Mouse (Mus musculus): ENCODE measurements at regions not wholly inside any gene's neighbourhood (a gene's known extent, or its start where the extent isn't known, plus 50 kb on each side); places are given as distances from the start of the nearest gene placed in this dataset.

DNA sequence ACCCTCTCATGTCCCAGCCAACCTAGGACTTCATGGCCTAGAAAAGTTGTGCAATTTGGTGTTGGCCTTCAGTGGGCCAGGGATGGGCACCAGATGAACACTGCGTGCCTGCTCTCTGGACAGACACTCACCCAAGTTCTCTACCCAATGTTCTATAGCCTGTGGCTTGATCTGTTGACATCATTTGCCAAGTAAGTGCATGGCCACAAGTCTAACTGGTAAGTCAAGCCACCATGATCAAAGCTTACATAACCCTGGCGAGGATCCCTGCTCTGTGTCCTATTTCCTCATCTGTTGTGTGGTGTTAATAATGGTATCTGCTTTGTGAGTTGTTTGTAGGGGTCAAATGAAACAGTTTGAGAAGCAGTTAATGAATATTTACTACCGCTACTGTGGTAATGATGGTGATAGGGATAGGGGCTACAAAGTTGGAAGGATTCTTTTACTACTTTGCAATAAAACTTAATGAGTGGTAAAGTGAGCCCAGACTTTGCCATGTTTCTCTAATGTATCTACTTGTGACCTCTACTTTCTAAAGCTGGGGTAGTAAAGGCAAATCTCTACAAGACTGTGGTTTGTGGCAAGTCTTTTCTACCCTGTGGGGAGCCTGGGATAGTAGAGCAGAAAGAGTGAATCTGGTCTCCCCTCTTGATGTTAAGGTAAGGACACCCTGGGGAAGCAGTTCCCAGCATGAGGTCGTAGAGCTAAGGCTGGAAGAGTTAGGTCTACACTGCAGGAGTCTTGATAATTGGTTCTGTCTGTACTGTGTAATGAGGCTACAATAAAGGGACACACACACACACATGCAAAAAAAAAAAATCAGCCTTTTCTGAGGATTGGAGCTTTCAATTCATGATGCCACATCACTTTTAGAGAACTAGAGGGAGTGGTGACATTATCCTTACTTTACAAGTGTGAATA is 183.3 kb upstream of the Cpeb2 start:
- Histone ChIP-seq H3K36me3 (no peaks in the 10 kb centered on the region), H3K4me3 (no peak overlapping the region), H3K4me2 (replicated peaks) (no peak overlapping the region), H3K4me1 (no peaks in the 10 kb centered on the region), H3K9me3 (no peaks in the 10 kb centered on the region), H3K27ac (no peak overlapping the region), H3K27me3 (no peaks in the 10 kb centered on the region), H3K9ac (no peak overlapping the region)
- no peak for ATAC-seq (ENCODE audit: insufficient number of reproducible peaks, insufficient read depth, low FRiP score, low TSS enrichment)
- WGBS: 83% methylated on average over 4 of the region's 4 CpGs

DNA sequence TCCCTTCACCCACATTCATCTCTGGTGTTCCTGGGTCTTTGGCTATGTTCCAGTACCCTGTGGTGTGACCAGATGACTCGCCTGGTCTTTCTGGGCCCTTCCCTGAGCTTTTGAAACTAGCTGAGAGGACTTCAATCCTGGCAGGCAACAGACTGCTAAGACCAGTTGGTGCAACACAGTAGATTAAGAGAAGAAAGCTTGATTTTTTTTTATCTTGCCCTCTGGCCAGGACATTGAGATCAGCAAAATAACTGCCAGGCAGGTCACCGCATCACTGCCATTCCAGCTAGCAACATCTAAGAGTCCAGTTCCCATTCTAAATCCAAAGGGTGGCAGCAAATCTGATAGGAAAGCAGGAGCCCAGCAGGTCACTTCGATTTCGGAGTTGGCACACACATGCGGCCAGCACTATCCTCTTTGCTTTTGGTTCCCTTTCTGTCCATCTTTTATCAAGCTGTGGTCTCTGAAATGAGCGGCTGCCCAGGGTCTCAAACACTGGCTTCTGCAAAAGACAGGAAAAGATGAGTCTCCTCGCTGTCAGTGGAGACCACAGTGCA is 181.9 kb upstream of the Cpeb2 start:
- Histone ChIP-seq H3K9me3 (no peaks in the 10 kb centered on the region), H3K27ac (no peak overlapping the region), H3K4me1 (no peaks in the 10 kb centered on the region), H3K27me3 (no peaks in the 10 kb centered on the region), H3K9ac (no peak overlapping the region), H3K4me3 (no peak overlapping the region), H3K36me3 (no peaks in the 10 kb centered on the region), H3K4me2 (replicated peaks) (no peak overlapping the region)
- ATAC-seq (ENCODE audit: insufficient number of reproducible peaks, insufficient read depth, low FRiP score, low TSS enrichment): no peak
- WGBS: 94% methylated on average over 7 of the region's 7 CpGs

DNA sequence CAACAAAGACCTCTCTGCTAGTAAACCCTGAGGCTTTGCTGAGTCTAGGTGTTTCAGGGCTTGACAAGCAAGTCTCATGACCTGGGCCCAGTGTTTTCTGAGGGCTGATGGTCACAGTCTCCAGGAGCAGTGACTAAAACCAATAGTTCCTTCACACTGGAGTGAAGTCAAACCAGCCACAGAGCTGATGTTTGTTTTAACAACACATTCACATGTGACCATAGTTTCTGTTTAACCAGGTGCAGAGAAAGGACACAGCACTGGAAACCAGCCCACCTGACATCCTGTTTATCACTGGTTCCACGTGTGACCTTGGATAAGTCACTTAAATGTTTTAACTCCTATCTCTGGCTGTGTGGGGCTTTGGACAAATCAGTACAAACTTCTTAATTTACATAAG is 180.3 kb upstream of the Cpeb2 start:
- no peaks in the 10 kb centered on the region for H3K27me3 ChIP-seq
- 50% methylated on average over 1 of the region's 1 CpGs for WGBS
- no peaks in the 10 kb centered on the region for H3K36me3 ChIP-seq
- H3K4me2 ChIP-seq (replicated peaks): no peak overlapping the region
- H3K4me3 ChIP-seq: no peak overlapping the region
- no peaks in the 10 kb centered on the region for H3K4me1 ChIP-seq
- no peak overlapping the region for H3K27ac ChIP-seq
- H3K9me3 ChIP-seq: no peaks in the 10 kb centered on the region
- H3K9ac ChIP-seq: no peak overlapping the region
- ATAC-seq (ENCODE audit: insufficient number of reproducible peaks, insufficient read depth, low FRiP score, low TSS enrichment): no peak

DNA sequence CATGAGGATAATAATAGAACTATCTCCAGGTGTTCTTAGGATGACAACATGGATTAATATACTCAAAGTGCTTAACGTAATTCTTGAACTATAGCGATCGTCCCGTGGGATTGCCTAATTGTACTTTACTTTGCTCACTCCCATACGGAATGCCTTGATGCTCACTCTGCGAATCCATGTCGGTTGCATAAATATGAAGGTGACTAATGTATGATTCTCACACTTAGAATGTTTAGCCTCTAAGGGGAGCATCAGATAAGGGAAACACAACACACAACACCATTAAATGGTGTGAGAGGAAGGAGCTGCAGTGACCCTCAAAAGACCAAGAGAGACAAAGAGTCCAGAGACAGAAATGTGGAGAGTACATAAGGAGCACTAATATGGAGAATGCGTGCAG is 178.4 kb upstream of the Cpeb2 start:
- no peak for ATAC-seq (ENCODE audit: insufficient number of reproducible peaks, insufficient read depth, low FRiP score, low TSS enrichment)
- H3K27me3 ChIP-seq: no peaks in the 10 kb centered on the region
- no peak overlapping the region for H3K27ac ChIP-seq
- H3K9me3 ChIP-seq: no peaks in the 10 kb centered on the region
- whole genome bisulfite sequencing: 93% methylated on average over 8 of the region's 8 CpGs
- no peak overlapping the region for H3K4me3 ChIP-seq
- no peak overlapping the region for H3K4me2 ChIP-seq (replicated peaks)
- H3K36me3 ChIP-seq: no peaks in the 10 kb centered on the region
- H3K9ac ChIP-seq: no peak overlapping the region
- no peaks in the 10 kb centered on the region for H3K4me1 ChIP-seq

DNA sequence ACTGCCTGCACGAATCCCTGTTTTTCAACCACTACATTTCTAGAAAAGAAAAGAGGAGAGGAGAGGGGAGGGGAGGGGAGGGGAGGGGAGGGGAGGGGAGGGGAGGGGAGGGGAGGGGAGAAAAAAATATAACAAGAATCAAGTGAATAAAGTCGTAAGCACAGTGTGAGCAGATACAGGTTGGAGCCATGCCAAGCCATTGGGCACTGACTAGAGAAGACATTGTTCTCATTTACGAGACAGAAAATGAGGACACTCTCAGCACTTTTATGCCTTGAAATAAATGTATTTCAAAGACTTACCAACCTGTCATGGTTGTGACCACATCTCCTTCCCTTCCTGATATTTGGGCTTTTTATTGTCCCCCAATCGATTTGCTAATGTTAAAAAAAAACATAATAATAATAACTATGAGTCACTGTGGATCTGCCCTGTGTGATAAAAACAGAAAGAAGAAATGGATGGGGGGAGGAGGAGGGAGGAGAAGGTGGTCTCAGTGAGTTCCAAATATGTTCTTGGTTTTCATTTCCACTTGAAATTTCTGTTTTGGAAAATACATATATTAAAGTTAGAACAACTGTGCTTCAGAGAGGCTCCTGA is 177.8 kb upstream of the Cpeb2 start:
- Histone ChIP-seq H3K4me2 (replicated peaks) (no peak overlapping the region), H3K4me1 (no peaks in the 10 kb centered on the region), H3K27ac (no peak overlapping the region), H3K4me3 (no peak overlapping the region), H3K9me3 (no peaks in the 10 kb centered on the region), H3K9ac (no peak overlapping the region), H3K27me3 (no peaks in the 10 kb centered on the region), H3K36me3 (no peaks in the 10 kb centered on the region)
- no peak for ATAC-seq (ENCODE audit: insufficient number of reproducible peaks, insufficient read depth, low FRiP score, low TSS enrichment)
- 67% methylated on average over 4 of the region's 4 CpGs for WGBS

DNA sequence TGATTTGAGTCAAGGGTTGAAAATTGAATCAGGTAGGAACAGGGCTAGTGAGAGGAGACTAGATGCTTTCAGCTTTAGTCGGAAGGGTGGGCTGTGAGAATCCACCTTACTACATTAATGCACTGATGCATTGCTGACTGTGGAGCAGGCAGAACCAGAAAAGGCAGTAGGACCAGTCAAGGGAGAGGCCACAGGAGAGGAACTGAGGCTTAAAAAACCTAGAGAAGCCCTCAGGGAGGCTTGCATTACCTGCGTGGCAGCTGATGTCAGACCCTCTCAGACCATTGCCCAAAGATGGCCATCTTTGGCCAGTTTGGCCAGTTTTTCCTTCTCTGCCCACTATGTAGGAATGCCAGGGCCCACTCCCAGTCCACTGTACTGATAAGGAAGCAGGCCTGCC is 176.5 kb upstream of the Cpeb2 start:
- WGBS: 89% methylated on average over 2 of the region's 2 CpGs
- no peak overlapping the region for H3K4me2 ChIP-seq (replicated peaks)
- H3K9ac ChIP-seq: no peak overlapping the region
- H3K4me3 ChIP-seq: no peak overlapping the region
- H3K27me3 ChIP-seq: no peaks in the 10 kb centered on the region
- no peaks in the 10 kb centered on the region for H3K9me3 ChIP-seq
- no peak for ATAC-seq (ENCODE audit: insufficient number of reproducible peaks, insufficient read depth, low FRiP score, low TSS enrichment)
- H3K27ac ChIP-seq: no peak overlapping the region
- no peaks in the 10 kb centered on the region for H3K36me3 ChIP-seq
- H3K4me1 ChIP-seq: no peaks in the 10 kb centered on the region

DNA sequence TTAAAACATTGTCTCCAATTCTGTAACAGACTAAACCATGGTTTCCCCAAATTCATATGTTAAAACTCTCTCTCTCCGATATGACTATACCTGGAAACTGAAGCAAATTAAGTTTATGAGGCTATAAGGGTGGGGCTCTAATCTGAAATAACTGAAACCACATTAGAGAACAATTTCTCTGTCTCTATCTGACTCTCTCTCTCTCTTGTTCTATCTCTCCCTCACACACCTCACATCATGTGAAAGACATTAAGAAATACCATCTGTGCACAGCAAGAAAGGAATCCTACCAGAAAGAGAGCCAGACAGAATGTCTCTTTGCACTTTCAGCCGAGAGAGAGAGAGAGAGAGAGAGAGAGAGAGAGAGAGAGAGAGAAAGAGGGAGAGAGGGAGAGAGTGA is 171.7 kb upstream of the Cpeb2 start:
- H3K4me2 ChIP-seq (replicated peaks): no peak overlapping the region
- no peaks in the 10 kb centered on the region for H3K9me3 ChIP-seq
- no peaks in the 10 kb centered on the region for H3K27me3 ChIP-seq
- ATAC-seq (ENCODE audit: insufficient number of reproducible peaks, insufficient read depth, low FRiP score, low TSS enrichment): no peak
- WGBS: 65% methylated on average over 2 of the region's 2 CpGs
- H3K27ac ChIP-seq: no peak overlapping the region
- no peak overlapping the region for H3K4me3 ChIP-seq
- no peak overlapping the region for H3K9ac ChIP-seq
- H3K4me1 ChIP-seq: no peaks in the 10 kb centered on the region
- no peaks in the 10 kb centered on the region for H3K36me3 ChIP-seq

DNA sequence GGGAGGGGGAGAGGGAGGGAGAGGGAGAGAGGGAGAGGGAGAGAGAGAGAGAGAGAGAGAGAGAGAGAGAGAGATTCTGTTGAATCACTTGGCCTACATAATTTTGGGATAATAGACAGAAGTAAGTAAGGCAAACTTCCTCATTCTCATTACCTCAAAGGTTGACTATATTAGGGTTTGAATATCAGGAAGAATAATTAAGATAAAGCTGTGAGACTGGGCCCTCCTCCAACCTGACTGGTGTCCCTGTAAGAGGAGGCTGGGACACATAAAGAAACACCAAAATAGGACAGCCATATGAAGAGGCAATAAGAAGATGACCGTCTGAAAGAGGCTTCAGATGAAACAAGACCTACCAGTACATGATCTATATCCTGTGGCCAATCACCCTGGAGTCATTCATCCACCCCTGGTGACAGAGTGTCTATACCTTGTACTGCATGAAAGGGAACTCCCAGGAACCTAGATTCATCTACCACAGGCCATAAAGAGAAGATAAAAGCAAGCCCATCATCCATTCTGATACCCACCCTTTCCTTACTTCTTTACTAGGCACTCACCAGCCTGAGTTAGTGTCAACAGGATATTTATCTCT is 171.1 kb upstream of the Cpeb2 start:
- Histone ChIP-seq H3K36me3 (no peaks in the 10 kb centered on the region), H3K27ac (no peak overlapping the region), H3K4me2 (replicated peaks) (no peak overlapping the region), H3K9ac (no peak overlapping the region), H3K4me1 (no peaks in the 10 kb centered on the region), H3K9me3 (no peaks in the 10 kb centered on the region), H3K27me3 (no peaks in the 10 kb centered on the region), H3K4me3 (no peak overlapping the region)
- ATAC-seq (ENCODE audit: insufficient number of reproducible peaks, insufficient read depth, low FRiP score, low TSS enrichment): no peak
- 74% methylated on average over 1 of the region's 1 CpGs for WGBS

DNA sequence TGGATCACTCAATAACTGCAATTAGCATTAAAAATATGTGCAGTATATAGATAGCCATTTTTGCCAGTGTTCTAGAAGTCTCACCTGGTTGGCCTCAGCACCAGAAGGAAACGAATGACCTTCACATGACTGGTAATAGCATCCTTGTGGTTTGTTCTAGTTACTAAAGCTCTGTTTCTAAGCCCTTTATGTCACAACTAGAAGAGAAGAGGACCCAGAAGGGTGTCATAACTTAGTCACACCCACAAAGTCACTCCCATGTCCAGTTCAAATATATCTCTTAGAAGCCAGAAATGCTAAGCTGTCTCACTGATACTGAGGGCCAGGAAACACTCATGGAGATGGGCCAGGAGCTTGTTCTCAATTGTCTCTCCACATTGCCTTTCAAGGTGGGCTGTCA is 170.5 kb upstream of the Cpeb2 start:
- no peak overlapping the region for H3K27ac ChIP-seq
- H3K27me3 ChIP-seq: no peaks in the 10 kb centered on the region
- H3K36me3 ChIP-seq: no peaks in the 10 kb centered on the region
- ATAC-seq (ENCODE audit: insufficient number of reproducible peaks, insufficient read depth, low FRiP score, low TSS enrichment): no peak
- H3K9me3 ChIP-seq: no peaks in the 10 kb centered on the region
- H3K4me3 ChIP-seq: no peak overlapping the region
- no peak overlapping the region for H3K9ac ChIP-seq
- H3K4me1 ChIP-seq: no peaks in the 10 kb centered on the region
- WGBS: 76% methylated on average over 1 of the region's 1 CpGs
- H3K4me2 ChIP-seq (replicated peaks): no peak overlapping the region

DNA sequence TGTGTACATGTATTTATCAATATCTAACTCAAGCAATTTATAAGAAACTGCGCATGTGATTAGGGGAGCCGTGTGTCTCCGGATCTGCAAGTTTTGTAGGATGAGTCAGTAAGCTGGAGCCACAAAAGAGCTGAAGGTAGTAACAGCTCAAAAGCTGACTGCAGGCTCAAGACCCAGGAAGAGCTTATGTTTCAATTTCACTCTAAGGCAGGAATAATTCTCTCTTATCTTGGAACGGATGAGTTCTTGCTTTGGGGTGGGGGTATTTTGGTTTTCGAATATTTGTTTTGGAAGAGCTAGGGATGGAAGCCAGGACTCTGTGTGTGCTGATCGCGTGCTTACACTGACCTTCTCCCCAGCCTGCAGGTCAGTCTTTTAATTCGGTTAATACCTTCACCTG is 169.6 kb upstream of the Cpeb2 start:
- Histone ChIP-seq H3K4me3 (no peak overlapping the region), H3K4me2 (replicated peaks) (no peak overlapping the region), H3K9me3 (no peaks in the 10 kb centered on the region), H3K36me3 (no peaks in the 10 kb centered on the region), H3K27me3 (no peaks in the 10 kb centered on the region), H3K4me1 (no peaks in the 10 kb centered on the region), H3K27ac (no peak overlapping the region), H3K9ac (no peak overlapping the region)
- ATAC-seq (ENCODE audit: insufficient number of reproducible peaks, insufficient read depth, low FRiP score, low TSS enrichment): no peak
- 78% methylated on average over 8 of the region's 8 CpGs for WGBS

DNA sequence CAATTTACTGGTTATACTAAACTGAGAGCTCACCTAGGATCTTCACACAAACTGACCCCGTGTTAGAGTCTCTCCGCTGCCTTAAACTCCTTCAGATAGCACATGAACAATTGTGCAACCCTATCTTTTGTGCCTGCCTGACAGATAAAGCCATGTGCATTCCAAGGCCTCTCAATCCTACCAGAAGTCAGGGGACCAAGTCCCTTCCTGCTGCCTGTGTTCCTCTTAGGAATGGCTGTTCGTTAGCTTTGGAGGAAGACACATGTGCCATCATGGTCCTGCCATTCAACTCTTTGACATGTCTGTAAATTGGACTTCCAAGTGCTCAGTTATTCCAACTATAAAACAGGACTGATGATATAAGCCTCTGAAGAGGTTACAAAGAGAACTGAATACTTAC is 161.4 kb upstream of the Cpeb2 start:
- no peaks in the 10 kb centered on the region for H3K27me3 ChIP-seq
- H3K4me3 ChIP-seq: no peak overlapping the region
- no peaks in the 10 kb centered on the region for H3K4me1 ChIP-seq
- no peak overlapping the region for H3K9ac ChIP-seq
- 94% methylated on average over 3 of the region's 3 CpGs for WGBS
- no peak overlapping the region for H3K27ac ChIP-seq
- no peak overlapping the region for H3K4me2 ChIP-seq (replicated peaks)
- no peak for ATAC-seq (ENCODE audit: insufficient number of reproducible peaks, insufficient read depth, low FRiP score, low TSS enrichment)
- H3K36me3 ChIP-seq: no peaks in the 10 kb centered on the region
- H3K9me3 ChIP-seq: no peaks in the 10 kb centered on the region

DNA sequence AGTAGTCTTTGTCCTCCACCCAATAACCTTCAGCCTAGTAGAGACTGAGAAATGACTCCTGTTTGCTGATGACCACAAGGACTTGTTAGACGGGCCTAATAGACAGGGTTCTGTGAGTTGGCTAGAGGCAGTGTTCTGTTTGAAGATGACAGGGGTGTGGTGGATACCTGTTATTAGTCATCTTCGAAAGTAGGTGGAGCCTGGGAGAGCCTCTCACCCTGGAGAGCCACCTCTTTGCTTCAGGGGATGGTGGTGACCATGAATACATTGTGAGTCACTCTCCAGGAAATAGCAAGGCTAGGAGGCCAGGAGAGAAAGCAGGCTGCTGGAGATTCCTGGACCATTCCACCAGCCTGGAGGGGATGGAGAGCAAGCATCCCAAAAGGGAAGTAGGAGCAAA is 160.6 kb upstream of the Cpeb2 start:
- ATAC-seq (ENCODE audit: insufficient number of reproducible peaks, insufficient read depth, low FRiP score, low TSS enrichment): no peak

More for the DNA sequence above, 160.6 kb upstream of the Cpeb2 start:
- H3K4me1 ChIP-seq: no peaks in the 10 kb centered on the region
- H3K27me3 ChIP-seq: no peaks in the 10 kb centered on the region
- H3K4me2 ChIP-seq (replicated peaks): no peak overlapping the region
- no peaks in the 10 kb centered on the region for H3K9me3 ChIP-seq
- no peak overlapping the region for H3K4me3 ChIP-seq
- no peaks in the 10 kb centered on the region for H3K36me3 ChIP-seq
- WGBS: 84% methylated on average over 2 of the region's 2 CpGs
- no peak overlapping the region for H3K27ac ChIP-seq
- no peak overlapping the region for H3K9ac ChIP-seq

All from embryonic facial prominence, embryonic 12.5 days (tissue).